Mouse (Mus musculus) ovary, adult 2 months (tissue): Measurements from ENCODE around the gene Fbxo9. TPM values are rescaled to one million over a fixed set of nuclear protein-coding genes. Genes with fewer than 3 reads are reported as not detected.

Source experiments
- polyA plus RNA-seq: library from polyadenylated mRNA; depleted of rRNA; stranded (reverse); fragments of >200 nt; gene quantifications from 2 replicates; pipeline ENCODE4 v1.2.3, GENCODE M21; 2012; rRNA removed

The Fbxo9 gene
- 63.6 and 74.8 TPM in 2 replicates for polyA plus RNA-seq

DNA sequence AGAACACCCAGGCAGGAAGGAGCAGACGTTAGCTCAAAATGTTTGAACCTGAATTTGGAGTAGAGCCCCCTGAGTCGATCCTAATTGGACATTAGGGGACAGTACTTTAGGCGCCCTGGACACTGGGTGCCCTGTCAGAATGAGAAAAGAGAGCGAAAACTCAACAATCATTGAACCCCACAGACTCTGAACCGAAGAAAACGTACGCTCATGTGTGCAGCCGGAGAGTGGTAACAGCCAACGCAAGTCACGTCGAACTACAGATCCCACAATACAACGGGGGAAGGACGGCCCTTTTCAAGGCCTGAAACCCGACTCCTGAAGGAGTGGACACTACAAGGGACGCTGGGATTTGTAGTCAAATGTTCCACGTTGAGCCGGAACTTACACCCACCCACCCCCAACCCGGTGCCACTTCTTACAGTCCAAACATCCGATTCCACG is at the start of gene Fbxo9, which contains the start of gene Ick:
Gene Fbxo9, minus strand, starts transcription at position 270 of the 444 bp plus-strand sequence.
Gene Ick, plus strand, starts transcription at position 397 of the 444 bp plus-strand sequence.

GRCm38 (mm10) chr9:78051677-78052076 is 57.2 kb downstream of the Fbxo9 start, which contains the start of gene Gcm1:
Gcm1 (plus strand) TSS chr9:78051924.

Other genes with a start within 250 kb of the Fbxo9 start
- 112 and 161 TPM in 2 replicates for gene Elovl5, start 191.7 kb downstream of the Fbxo9 start, polyA plus RNA-seq
- gene Gcm1, start 57.1 kb downstream of the Fbxo9 start, polyA plus RNA-seq = 0.06 TPM in 1 of 2 replicates, not detected in the other
- 14.1 and 14.5 TPM in 2 replicates for gene Ick, start 127 bp upstream of the Fbxo9 start, polyA plus RNA-seq
- 26.3 and 30.1 TPM in 2 replicates for gene Gsta4, start 73.7 kb upstream of the Fbxo9 start, polyA plus RNA-seq
- not detected in 2 replicates for gene Gsta1, start 121.6 kb upstream of the Fbxo9 start, polyA plus RNA-seq
- not detected in 2 replicates for gene Gm3776, start 148.1 kb upstream of the Fbxo9 start, polyA plus RNA-seq
- gene Gm10639, start 180.9 kb upstream of the Fbxo9 start, polyA plus RNA-seq = not detected in 2 replicates
- 1.5 and 3.4 TPM in 2 replicates for gene Omt2a, start 205.7 kb upstream of the Fbxo9 start, polyA plus RNA-seq
- gene Omt2b, start 218.5 kb upstream of the Fbxo9 start, polyA plus RNA-seq = 2.8 and 4.2 TPM in 2 replicates
- 2.2 and 2.6 TPM in 2 replicates for gene Gsta2, start 246.7 kb upstream of the Fbxo9 start, polyA plus RNA-seq